Mouse (Mus musculus) frontal cortex, postnatal 36 days (tissue): ENCODE results near the gene Fam102b.

Experiments
- DNase-seq, 2 experiments: peaks; one replicate each; pipeline ENCODE4 v3.0.0; 2022; ENCODE audit warnings: low spot score in 2 of 2

The Fam102b gene

GRCm38 (mm10) chr3:108961226-108961625, 66.2 kb downstream of the Fam102b start:
- no peak for DNase-seq

- DNase-seq: no peak
Observed at GRCm38 (mm10) chr3:108959680-108960295, 67.6 kb downstream of the Fam102b start.

- no peak for DNase-seq
Observed at GRCm38 (mm10) chr3:108957976-108958375, 69.4 kb downstream of the Fam102b start.

- DNase-seq: no peak
Observed at GRCm38 (mm10) chr3:108940996-108941395, 86.4 kb downstream of the Fam102b start.

GRCm38 (mm10) chr3:108940001-108940633, 87.3 kb downstream of the Fam102b start, which contains the start of gene Gm9857:
TSS of gene Gm9857 (minus strand) at chr3:108940445.
- no peak for DNase-seq

- no peak for DNase-seq
Observed at GRCm38 (mm10) chr3:108939573-108939972, 87.8 kb downstream of the Fam102b start, which contains the start of gene Henmt1. TSS of gene Henmt1 (plus strand) at chr3:108939873.

- DNase-seq: no peak
Observed at GRCm38 (mm10) chr3:108938691-108939090, 88.7 kb downstream of the Fam102b start.

GRCm38 (mm10) chr3:108933557-108933956, 93.8 kb downstream of the Fam102b start:
- DNase-seq: no peak

GRCm38 (mm10) chr3:108926308-108926707, 101.1 kb downstream of the Fam102b start:
- no peak for DNase-seq

- DNase-seq: no peak
Observed at GRCm38 (mm10) chr3:108925677-108926076, 101.7 kb downstream of the Fam102b start.

GRCm38 (mm10) chr3:108921822-108922221, 105.6 kb downstream of the Fam102b start:
- no peak for DNase-seq
